Mouse (Mus musculus): ENCODE results near the gene Gm11114. TPM values are rescaled to one million over a fixed set of nuclear protein-coding genes. Genes with fewer than 3 reads are reported as not detected.
A peak's percentile ranks its signal among the peaks of the same experiment; 100 is the strongest.

Gm11114 gene
- polyA plus RNA-seq, 1 experiment from 2014 or later = not detected

GRCm38 (mm10) chr9:85326292-85327241 is 14.0 kb downstream of the Gm11114 start:
- ChIA-PET POLR2A (no interaction called here), CTCF (no interaction called here)
- H3K27me3 ChIP-seq = no peaks in the 10 kb centered on the region
- DNase-seq (ENCODE audit: low read depth, low spot score) (no peak), ATAC-seq (peak; percentile 50)
- no peak for TF ChIP-seq CTCF (IDR thresholded peaks at IDR 0.05)
- in situ Hi-C loops (cut with MboI; ENCODE audit: low pct_unique_long_range_greater_than_20kb) = loop anchor here (5.0 to 25.0 kb wide), 4 partner anchors 862 to 1364 kb away; no protein-coding TSS in a partner anchor

- H3K27me3 ChIP-seq = no peaks in the 10 kb centered on the region
- POLR2A ChIA-PET = no interaction called here
- in situ Hi-C loops (cut with MboI; ENCODE audit: low pct_unique_long_range_greater_than_20kb) = loop anchor here (5.0 to 25.0 kb wide), 4 partner anchors 863 to 1365 kb away; no protein-coding TSS in a partner anchor
- DNase-seq (ENCODE audit: low read depth, low spot score) (peak; percentile 39), ATAC-seq (peak; percentile 96)
- peak; percentile 64 for TF ChIP-seq CTCF (IDR thresholded peaks at IDR 0.05)
- CTCF ChIA-PET = interaction anchor here (0.9 to 3.9 kb wide), 8 partner anchors 9 to 1371 kb away, joined by 3 to 18 read pairs (median 4); no protein-coding TSS in a partner anchor
Observed at GRCm38 (mm10) chr9:85327242-85328211, 15.0 kb downstream of the Gm11114 start, which contains the start of gene Tent5a. TSS of gene Tent5a (minus strand) at chr9:85327348.

- in situ Hi-C loops (cut with MboI; ENCODE audit: low pct_unique_long_range_greater_than_20kb) = loop anchor here (5.0 to 25.0 kb wide), 4 partner anchors 863 to 1366 kb away; no protein-coding TSS in a partner anchor
- H3K27me3 ChIP-seq = no peaks in the 10 kb centered on the region
- DNase-seq (ENCODE audit: low read depth, low spot score) = peak; percentile 47
- ChIA-PET CTCF (interaction anchor here (0.9 to 3.9 kb wide), 8 partner anchors 10 to 1372 kb away, joined by 3 to 18 read pairs (median 4); no protein-coding TSS in a partner anchor), POLR2A (no interaction called here)
- TF ChIP-seq CTCF (IDR thresholded peaks at IDR 0.05) = peak; percentile 97
- peak; percentile 48 for ATAC-seq
Observed at GRCm38 (mm10) chr9:85328259-85328658, 15.7 kb downstream of the Gm11114 start.

- in situ Hi-C loops (cut with MboI; ENCODE audit: low pct_unique_long_range_greater_than_20kb) = loop anchor here (5.0 to 25.0 kb wide), 2 partner anchors 251 to 969 kb away; no protein-coding TSS in a partner anchor
- DNase-seq (ENCODE audit: low read depth, low spot score) (no peak), ATAC-seq (no peak)
- CTCF ChIA-PET = interaction anchor here (1.8 kb wide), 1 partner anchor 16 kb away, joined by 4 read pairs; no protein-coding TSS in a partner anchor
- no peak for TF ChIP-seq CTCF (IDR thresholded peaks at IDR 0.05)
- no peaks in the 10 kb centered on the region for H3K27me3 ChIP-seq
- POLR2A ChIA-PET = no interaction called here
Observed at GRCm38 (mm10) chr9:85331521-85331920, 18.9 kb downstream of the Gm11114 start.

- ATAC-seq = no peak
- in situ Hi-C loops (cut with MboI; ENCODE audit: low pct_unique_long_range_greater_than_20kb) = loop anchor here (25.0 kb wide), 1 partner anchor 974 kb away; no protein-coding TSS in a partner anchor
- no peak for TF ChIP-seq CTCF (IDR thresholded peaks at IDR 0.05)
- no peaks in the 10 kb centered on the region for H3K27me3 ChIP-seq
- ChIA-PET POLR2A (no interaction called here), CTCF (no interaction called here)
- no peak for DNase-seq (ENCODE audit: low read depth, low spot score)
Observed at GRCm38 (mm10) chr9:85336046-85336445, 23.5 kb downstream of the Gm11114 start.

- TF ChIP-seq CTCF (IDR thresholded peaks at IDR 0.05) = no peak
Observed at GRCm38 (mm10) chr9:85340303-85340702, 27.7 kb downstream of the Gm11114 start.

GRCm38 (mm10) chr9:85342892-85343785 is 30.6 kb downstream of the Gm11114 start:
- CTCF ChIA-PET = interaction anchor here (0.8 to 1.8 kb wide), 3 partner anchors 14 to 1287 kb away, joined by 3 to 8 read pairs (median 3); no protein-coding TSS in a partner anchor
- TF ChIP-seq CTCF (IDR thresholded peaks at IDR 0.05) = no peak
- POLR2A ChIA-PET = no interaction called here
- DNase-seq (ENCODE audit: low read depth, low spot score) = peak; percentile 75
- in situ Hi-C loops (cut with MboI; ENCODE audit: low pct_unique_long_range_greater_than_20kb) = loop anchor here (5.0 to 25.0 kb wide), 2 partner anchors 349 to 981 kb away; no protein-coding TSS in a partner anchor
- peak; percentile 77 for ATAC-seq
- H3K27me3 ChIP-seq = no peaks in the 10 kb centered on the region

More at GRCm38 (mm10) chr9:85340303-85340702, 27.7 kb downstream of the Gm11114 start:
- no peaks in the 10 kb centered on the region for H3K27me3 ChIP-seq
- in situ Hi-C loops (cut with MboI; ENCODE audit: low pct_unique_long_range_greater_than_20kb) = loop anchor here (5.0 to 25.0 kb wide), 2 partner anchors 352 to 978 kb away; no protein-coding TSS in a partner anchor
- no peak for ATAC-seq
- ChIA-PET CTCF (no interaction called here), POLR2A (no interaction called here)
- DNase-seq (ENCODE audit: low read depth, low spot score) = no peak

- in situ Hi-C loops (cut with MboI; ENCODE audit: low pct_unique_long_range_greater_than_20kb) = loop anchor here (25.0 kb wide), 1 partner anchor 986 kb away; no protein-coding TSS in a partner anchor
Observed at GRCm38 (mm10) chr9:85347823-85348523, 35.4 kb downstream of the Gm11114 start.

More at GRCm38 (mm10) chr9:85347823-85348523, 35.4 kb downstream of the Gm11114 start:
- ATAC-seq (peak; percentile 49), DNase-seq (ENCODE audit: low read depth, low spot score) (peak; percentile 37)
- TF ChIP-seq CTCF (IDR thresholded peaks at IDR 0.05) = no peak
- CTCF ChIA-PET = interaction anchor here (0.7 to 1.2 kb wide), 2 partner anchors 11 to 17 kb away, joined by 3 to 4 read pairs; no protein-coding TSS in a partner anchor
- no peaks in the 10 kb centered on the region for H3K27me3 ChIP-seq
- POLR2A ChIA-PET = no interaction called here

All from Patski (cell line).